Mouse (Mus musculus): ENCODE results near the gene Sfrp5. TPM values are rescaled to one million over a fixed set of nuclear protein-coding genes. Genes with fewer than 3 reads are reported as not detected.

Gene Sfrp5
- polyA plus RNA-seq, 1 experiment from 2014 or later: 0.09 TPM

GRCm38 (mm10) chr19:42209485-42209884 lies 7.4 kb upstream of the Sfrp5 start:
- ATAC-seq (replicated peaks; ENCODE audit: low FRiP score): no peak
- Histone ChIP-seq H3K4me1 (replicated peaks; ENCODE audit: control insufficient read depth, insufficient read depth, low read length) (no peaks in the 10 kb centered on the region), H3K27ac (ENCODE audit: low read depth, low read length) (no peak overlapping the region), H3K27me3 (ENCODE audit: control insufficient read depth, insufficient read depth, low read length) (no peaks in the 10 kb centered on the region), H3K4me2 (ENCODE audit: low read depth, low read length, severe bottlenecking) (no peak overlapping the region), H3K4me3 (ENCODE audit: low read depth, low read length) (no peak overlapping the region), H3K9me3 (ENCODE audit: control insufficient read depth, low read length) (no peaks in the 10 kb centered on the region), H3K36me3 (ENCODE audit: control insufficient read depth, insufficient read depth, low read length) (no peaks in the 10 kb centered on the region), H3K9ac (ENCODE audit: low read length) (no peak overlapping the region)
- DNase-seq (ENCODE audit: low spot score): no peak
- 68% methylated on average over 7 of the region's 7 CpGs for WGBS

GRCm38 (mm10) chr19:42205201-42205600 lies 3.1 kb upstream of the Sfrp5 start:
- Histone ChIP-seq H3K27me3 (ENCODE audit: control insufficient read depth, insufficient read depth, low read length) (peaks cover 30% of the 10 kb centered on the region), H3K9ac (ENCODE audit: low read length) (no peak overlapping the region), H3K9me3 (ENCODE audit: control insufficient read depth, low read length) (no peaks in the 10 kb centered on the region), H3K27ac (ENCODE audit: low read depth, low read length) (no peak overlapping the region), H3K4me3 (ENCODE audit: low read depth, low read length) (no peak overlapping the region), H3K4me2 (ENCODE audit: low read depth, low read length, severe bottlenecking) (no peak overlapping the region), H3K36me3 (ENCODE audit: control insufficient read depth, insufficient read depth, low read length) (no peaks in the 10 kb centered on the region), H3K4me1 (replicated peaks; ENCODE audit: control insufficient read depth, insufficient read depth, low read length) (peaks cover 6% of the 10 kb centered on the region; the same call in 1 of the 2 replicates)
- DNase-seq (ENCODE audit: low spot score) (no peak), ATAC-seq (replicated peaks; ENCODE audit: low FRiP score) (no peak)
- 83% methylated on average over 8 of the region's 8 CpGs for WGBS

GRCm38 (mm10) chr19:42204306-42204705 lies 2.3 kb upstream of the Sfrp5 start:
- Histone ChIP-seq H3K9ac (ENCODE audit: low read length) (no peak overlapping the region), H3K4me2 (ENCODE audit: low read depth, low read length, severe bottlenecking) (no peak overlapping the region), H3K4me3 (ENCODE audit: low read depth, low read length) (no peak overlapping the region), H3K27me3 (ENCODE audit: control insufficient read depth, insufficient read depth, low read length) (peaks cover 39% of the 10 kb centered on the region), H3K27ac (ENCODE audit: low read depth, low read length) (no peak overlapping the region), H3K9me3 (ENCODE audit: control insufficient read depth, low read length) (no peaks in the 10 kb centered on the region), H3K4me1 (replicated peaks; ENCODE audit: control insufficient read depth, insufficient read depth, low read length) (peaks cover 6% of the 10 kb centered on the region; the same call in 1 of the 2 replicates), H3K36me3 (ENCODE audit: control insufficient read depth, insufficient read depth, low read length) (no peaks in the 10 kb centered on the region)
- no peak for DNase-seq (ENCODE audit: low spot score)
- WGBS: 86% methylated on average over 4 of the region's 4 CpGs
- no peak for ATAC-seq (replicated peaks; ENCODE audit: low FRiP score)

GRCm38 (mm10) chr19:42202467-42202866 lies 415 bp upstream of the Sfrp5 start:
- Histone ChIP-seq H3K4me1 (replicated peaks; ENCODE audit: control insufficient read depth, insufficient read depth, low read length) (peaks cover 6% of the 10 kb centered on the region; the same call in 1 of the 2 replicates), H3K27me3 (ENCODE audit: control insufficient read depth, insufficient read depth, low read length) (peaks cover 43% of the 10 kb centered on the region), H3K4me3 (ENCODE audit: low read depth, low read length) (no peak overlapping the region), H3K9me3 (ENCODE audit: control insufficient read depth, low read length) (no peaks in the 10 kb centered on the region), H3K9ac (ENCODE audit: low read length) (no peak overlapping the region), H3K36me3 (ENCODE audit: control insufficient read depth, insufficient read depth, low read length) (no peaks in the 10 kb centered on the region), H3K4me2 (ENCODE audit: low read depth, low read length, severe bottlenecking) (no peak overlapping the region), H3K27ac (ENCODE audit: low read depth, low read length) (no peak overlapping the region)
- DNase-seq (ENCODE audit: low spot score) (no peak), ATAC-seq (replicated peaks; ENCODE audit: low FRiP score) (no peak)
- 43% methylated on average over 8 of the region's 8 CpGs for WGBS

GRCm38 (mm10) chr19:42198026-42198425 lies 4.0 kb downstream of the Sfrp5 start:
- Histone ChIP-seq H3K4me3 (ENCODE audit: low read depth, low read length) (no peak overlapping the region), H3K4me2 (ENCODE audit: low read depth, low read length, severe bottlenecking) (no peak overlapping the region)

GRCm38 (mm10) chr19:42197066-42197465 lies 5.0 kb downstream of the Sfrp5 start:
- Histone ChIP-seq H3K27ac (ENCODE audit: low read depth, low read length) (no peak overlapping the region), H3K4me1 (replicated peaks; ENCODE audit: control insufficient read depth, insufficient read depth, low read length) (peaks cover 6% of the 10 kb centered on the region; the same call in 1 of the 2 replicates), H3K9ac (ENCODE audit: low read length) (no peak overlapping the region), H3K4me3 (ENCODE audit: low read depth, low read length) (no peak overlapping the region), H3K36me3 (ENCODE audit: control insufficient read depth, insufficient read depth, low read length) (no peaks in the 10 kb centered on the region), H3K27me3 (ENCODE audit: control insufficient read depth, insufficient read depth, low read length) (peaks cover 32% of the 10 kb centered on the region), H3K4me2 (ENCODE audit: low read depth, low read length, severe bottlenecking) (no peak overlapping the region), H3K9me3 (ENCODE audit: control insufficient read depth, low read length) (no peaks in the 10 kb centered on the region)
- ATAC-seq (replicated peaks; ENCODE audit: low FRiP score) (no peak), DNase-seq (ENCODE audit: low spot score) (no peak)
- WGBS: 69% methylated on average over 4 of the region's 4 CpGs

More at GRCm38 (mm10) chr19:42198026-42198425, 4.0 kb downstream of the Sfrp5 start:
- no peak overlapping the region for H3K27ac ChIP-seq (ENCODE audit: low read depth, low read length)
- no peaks in the 10 kb centered on the region for H3K36me3 ChIP-seq (ENCODE audit: control insufficient read depth, insufficient read depth, low read length)
- no peak overlapping the region for H3K9ac ChIP-seq (ENCODE audit: low read length)
- H3K4me1 ChIP-seq (replicated peaks; ENCODE audit: control insufficient read depth, insufficient read depth, low read length): peaks cover 6% of the 10 kb centered on the region; the same call in 1 of the 2 replicates
- 49% methylated on average over 11 of the region's 11 CpGs for WGBS
- peaks cover 42% of the 10 kb centered on the region for H3K27me3 ChIP-seq (ENCODE audit: control insufficient read depth, insufficient read depth, low read length)
- no peak for DNase-seq (ENCODE audit: low spot score)
- no peaks in the 10 kb centered on the region for H3K9me3 ChIP-seq (ENCODE audit: control insufficient read depth, low read length)
- no peak for ATAC-seq (replicated peaks; ENCODE audit: low FRiP score)

- Histone ChIP-seq H3K4me2 (ENCODE audit: low read depth, low read length, severe bottlenecking) (no peak overlapping the region), H3K9me3 (ENCODE audit: control insufficient read depth, low read length) (no peaks in the 10 kb centered on the region), H3K4me1 (replicated peaks; ENCODE audit: control insufficient read depth, insufficient read depth, low read length) (peaks cover 2% of the 10 kb centered on the region; the same call in 1 of the 2 replicates), H3K36me3 (ENCODE audit: control insufficient read depth, insufficient read depth, low read length) (no peaks in the 10 kb centered on the region), H3K4me3 (ENCODE audit: low read depth, low read length) (no peak overlapping the region), H3K9ac (ENCODE audit: low read length) (no peak overlapping the region), H3K27me3 (ENCODE audit: control insufficient read depth, insufficient read depth, low read length) (peaks cover 25% of the 10 kb centered on the region), H3K27ac (ENCODE audit: low read depth, low read length) (no peak overlapping the region)
- 80% methylated on average over 4 of the region's 4 CpGs for WGBS
- ATAC-seq (replicated peaks; ENCODE audit: low FRiP score): no peak
- DNase-seq (ENCODE audit: low spot score): no peak
These were observed 5.7 kb downstream of the Sfrp5 start for GRCm38 (mm10) chr19:42196378-42196777.

GRCm38 (mm10) chr19:42193311-42193710 lies 8.7 kb downstream of the Sfrp5 start:
- Histone ChIP-seq H3K9ac (ENCODE audit: low read length) (no peak overlapping the region; the same call in 1 of the 2 replicates), H3K9me3 (ENCODE audit: control insufficient read depth, low read length) (no peaks in the 10 kb centered on the region), H3K27me3 (ENCODE audit: control insufficient read depth, insufficient read depth, low read length) (no peaks in the 10 kb centered on the region), H3K4me2 (ENCODE audit: low read depth, low read length, severe bottlenecking) (no peak overlapping the region), H3K27ac (ENCODE audit: low read depth, low read length) (no peak overlapping the region), H3K36me3 (ENCODE audit: control insufficient read depth, insufficient read depth, low read length) (no peaks in the 10 kb centered on the region; the same call in 1 of the 2 replicates), H3K4me1 (replicated peaks; ENCODE audit: control insufficient read depth, insufficient read depth, low read length) (no peaks in the 10 kb centered on the region), H3K4me3 (ENCODE audit: low read depth, low read length) (no peak overlapping the region)
- 34% methylated on average over 2 of the region's 2 CpGs for WGBS
- DNase-seq (ENCODE audit: low spot score): no peak
- no peak for ATAC-seq (replicated peaks; ENCODE audit: low FRiP score)

GRCm38 (mm10) chr19:42190494-42190893 lies 11.6 kb downstream of the Sfrp5 start:
- ATAC-seq (replicated peaks; ENCODE audit: low FRiP score) (no peak), DNase-seq (ENCODE audit: low spot score) (peak; percentile 80)
- H3K4me1 ChIP-seq (replicated peaks; ENCODE audit: control insufficient read depth, insufficient read depth, low read length): no peaks in the 10 kb centered on the region
- H3K36me3 ChIP-seq (ENCODE audit: control insufficient read depth, insufficient read depth, low read length): no peaks in the 10 kb centered on the region; the same call in 1 of the 2 replicates
- 28% methylated on average over 5 of the region's 5 CpGs for WGBS
- no peak overlapping the region for H3K4me3 ChIP-seq (ENCODE audit: low read depth, low read length)
- H3K9ac ChIP-seq (ENCODE audit: low read length): no peak overlapping the region
- no peak overlapping the region for H3K27ac ChIP-seq (ENCODE audit: low read depth, low read length)
- no peak overlapping the region for H3K4me2 ChIP-seq (ENCODE audit: low read depth, low read length, severe bottlenecking)
- no peaks in the 10 kb centered on the region for H3K27me3 ChIP-seq (ENCODE audit: control insufficient read depth, insufficient read depth, low read length)
- H3K9me3 ChIP-seq (ENCODE audit: control insufficient read depth, low read length): no peaks in the 10 kb centered on the region
